28 mouse cellular contexts compared by ENCODE assay signal in the genomic region with DNA sequence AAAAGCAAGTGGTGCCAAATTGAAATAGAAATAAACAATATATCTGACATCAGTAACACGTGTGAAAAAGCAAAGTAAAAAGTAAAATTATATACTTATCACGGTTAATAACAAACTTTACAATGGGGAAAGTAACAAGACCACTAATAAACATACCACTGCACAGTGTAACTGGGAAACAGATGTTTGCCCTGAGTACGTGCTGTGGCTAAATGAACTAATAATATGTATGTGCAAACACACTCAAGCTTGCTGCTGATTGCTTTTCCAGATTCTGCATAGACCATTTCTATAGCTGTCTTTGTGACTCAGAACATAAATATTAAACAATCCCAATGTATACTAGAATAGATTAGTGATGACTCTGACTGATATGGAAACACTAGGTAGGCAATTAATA.
A peak's percentile ranks its signal among the peaks of the same experiment; 100 is the strongest.
DNase-seq lines count a peak whose midpoint lies in the region; ATAC-seq lines count a peak whose summit lies in the region.
"Had no signal": no experiment of that assay in that cellular context is flagged by ENCODE, and none has a peak within 500 bp of the region (broad histone marks: within the 10 kb centered on the region; RNA-seq: fewer than 3 reads in every experiment).

No protein-coding gene starts in this region.

- ATAC-seq in embryonic facial prominence, embryonic 13.5 days (ENCODE audit: insufficient number of reproducible peaks, insufficient read depth, low FRiP score, low TSS enrichment, low read depth), result no peak
- 0 out of 2 replicates have a peak, but pooled peaks have one; percentile 47 for ATAC-seq in embryonic facial prominence, embryonic 14.5 days (ENCODE audit: low read depth)
- peak; percentile 61; the same call in 1 of the 2 replicates for ATAC-seq in limb, embryonic 13.5 days (ENCODE audit: low FRiP score, low read depth)
- ATAC-seq: activated CD4-positive, CD25-positive, alpha-beta regulatory T cell, adult 4 months; CD4-positive, CD25-positive, alpha-beta regulatory T cell, adult 4 months; forebrain, embryonic 15.5 days; forebrain, postnatal 0 days; Patski had no signal

- H3K9me3 ChIP-seq in embryonic facial prominence, embryonic 13.5 days, result 0 out of 2 replicates have a peak, but pooled peaks cover 2% of the 10 kb centered on the region
- no peaks in the 10 kb centered on the region for H3K9me3 ChIP-seq in embryonic facial prominence, embryonic 10.5 days
- no peaks in the 10 kb centered on the region for H3K9me3 ChIP-seq in embryonic facial prominence, embryonic 14.5 days (ENCODE audit: control insufficient read depth, low read length)
- no peaks in the 10 kb centered on the region for H3K9me3 ChIP-seq in limb, embryonic 13.5 days
- H3K9me3 ChIP-seq in heart, embryonic 10.5 days, result no peaks in the 10 kb centered on the region
- H3K9me3 ChIP-seq: embryonic facial prominence, embryonic 12.5 days; forebrain, embryonic 10.5 days; forebrain, embryonic 12.5 days; forebrain, embryonic 15.5 days; G1E had no signal

- H3K9ac ChIP-seq in embryonic facial prominence, embryonic 13.5 days, result no peak overlapping the region
- no peak overlapping the region for H3K9ac ChIP-seq in embryonic facial prominence, embryonic 14.5 days (ENCODE audit: low read depth, low read length)
- H3K9ac ChIP-seq in limb, embryonic 13.5 days, result no peak overlapping the region
- H3K9ac ChIP-seq: embryonic facial prominence, embryonic 12.5 days; forebrain, embryonic 12.5 days; forebrain, embryonic 15.5 days; forebrain, postnatal 0 days had no signal

- no peaks in the 10 kb centered on the region for H3K27me3 ChIP-seq in embryonic facial prominence, embryonic 13.5 days
- no peaks in the 10 kb centered on the region for H3K27me3 ChIP-seq in embryonic facial prominence, embryonic 10.5 days (replicated peaks; ENCODE audit: low read depth, poor library complexity, severe bottlenecking)
- no peaks in the 10 kb centered on the region for H3K27me3 ChIP-seq in embryonic facial prominence, embryonic 14.5 days (replicated peaks; ENCODE audit: control insufficient read depth, insufficient read depth, low read length)
- H3K27me3 ChIP-seq in limb, embryonic 13.5 days, result no peaks in the 10 kb centered on the region
- H3K27me3 ChIP-seq in heart, embryonic 10.5 days (ENCODE audit: insufficient read depth, poor library complexity, severe bottlenecking), result no peaks in the 10 kb centered on the region
- H3K27me3 ChIP-seq: CH12.LX; embryonic facial prominence, embryonic 12.5 days; forebrain, embryonic 12.5 days; forebrain, embryonic 15.5 days; Patski had no signal

- H3K4me2 ChIP-seq in embryonic facial prominence, embryonic 13.5 days, result no peak overlapping the region
- H3K4me2 ChIP-seq in embryonic facial prominence, embryonic 14.5 days (ENCODE audit: low read depth, low read length), result no peak overlapping the region
- H3K4me2 ChIP-seq in limb, embryonic 13.5 days (replicated peaks), result no peak overlapping the region
- H3K4me2 ChIP-seq: embryonic facial prominence, embryonic 12.5 days; forebrain, embryonic 12.5 days; forebrain, embryonic 15.5 days had no signal

- H3K4me1 ChIP-seq in embryonic facial prominence, embryonic 13.5 days, result peaks cover 7% of the 10 kb centered on the region
- peaks cover 2% of the 10 kb centered on the region; the same call in 1 of the 2 replicates for H3K4me1 ChIP-seq in embryonic facial prominence, embryonic 10.5 days
- H3K4me1 ChIP-seq in embryonic facial prominence, embryonic 14.5 days (ENCODE audit: control insufficient read depth, insufficient read depth, low read length), result peaks cover 8% of the 10 kb centered on the region; the same call in 1 of the 2 replicates
- H3K4me1 ChIP-seq in limb, embryonic 13.5 days, result peaks cover 6% of the 10 kb centered on the region
- H3K4me1 ChIP-seq in heart, embryonic 10.5 days, result no peaks in the 10 kb centered on the region
- H3K4me1 ChIP-seq: forebrain, embryonic 10.5 days; forebrain, embryonic 12.5 days; forebrain, embryonic 15.5 days had no signal

- WGBS in embryonic facial prominence, embryonic 13.5 days, result 35% methylated on average over 3 of the region's 3 CpGs
- WGBS in embryonic facial prominence, embryonic 10.5 days, result 62% methylated on average over 3 of the region's 3 CpGs
- WGBS in embryonic facial prominence, embryonic 14.5 days, result 47% methylated on average over 3 of the region's 3 CpGs
- WGBS in limb, embryonic 13.5 days, result 21% methylated on average over 3 of the region's 3 CpGs
- 76% methylated on average over 3 of the region's 3 CpGs for WGBS in heart, embryonic 10.5 days

- peak overlapping the region; percentile 39; the same call in 1 of the 2 replicates for H3K27ac ChIP-seq in embryonic facial prominence, embryonic 13.5 days
- no peak overlapping the region for H3K27ac ChIP-seq in embryonic facial prominence, embryonic 10.5 days (replicated peaks)
- H3K27ac ChIP-seq in embryonic facial prominence, embryonic 14.5 days (replicated peaks; ENCODE audit: low read depth, low read length), result no peak overlapping the region; the same call in 1 of the 2 replicates
- no peak overlapping the region for H3K27ac ChIP-seq in limb, embryonic 13.5 days
- no peak overlapping the region for H3K27ac ChIP-seq in heart, embryonic 10.5 days
- H3K27ac ChIP-seq: embryonic facial prominence, embryonic 12.5 days; forebrain, embryonic 10.5 days; forebrain, embryonic 12.5 days; forebrain, embryonic 15.5 days had no signal

- H3K36me3 ChIP-seq in embryonic facial prominence, embryonic 13.5 days, result no peaks in the 10 kb centered on the region
- H3K36me3 ChIP-seq in embryonic facial prominence, embryonic 10.5 days (replicated peaks), result no peaks in the 10 kb centered on the region
- H3K36me3 ChIP-seq in embryonic facial prominence, embryonic 14.5 days (ENCODE audit: control insufficient read depth, insufficient read depth, low read length), result no peaks in the 10 kb centered on the region
- no peaks in the 10 kb centered on the region for H3K36me3 ChIP-seq in limb, embryonic 13.5 days
- no peaks in the 10 kb centered on the region for H3K36me3 ChIP-seq in heart, embryonic 10.5 days
- H3K36me3 ChIP-seq: embryonic facial prominence, embryonic 12.5 days; forebrain, embryonic 10.5 days; forebrain, embryonic 12.5 days; forebrain, embryonic 15.5 days; G1E had no signal

- DNase-seq in embryonic facial prominence, embryonic 10.5 days (ENCODE audit: low spot score), result no peak
- peak; percentile 58 for DNase-seq in embryonic facial prominence, embryonic 14.5 days (ENCODE audit: low spot score)
- DNase-seq in forelimb bud, embryonic 11.5 days (ENCODE audit: low read depth, low spot score), result peak; percentile 50
- no peak for DNase-seq in lung, postnatal 14 days
- DNase-seq in heart, embryonic 10.5 days (ENCODE audit: low spot score), result no peak
- DNase-seq in cerebellum, postnatal 14 days, result no peak
- DNase-seq: adrenal gland, adult 8-10 months; adrenal gland, postnatal 14 days; adrenal gland, postnatal 36 days; B cell, adult 2 months; cerebellum, adult 11-12 months; cerebellum, adult 2 months; cerebellum, adult 9-10 months; cerebellum, postnatal 10 days; cerebellum, postnatal 36 days; forebrain, postnatal 0 days had no signal

- H3K4me3 ChIP-seq in embryonic facial prominence, embryonic 13.5 days, result no peak overlapping the region
- H3K4me3 ChIP-seq in embryonic facial prominence, embryonic 10.5 days, result no peak overlapping the region
- no peak overlapping the region for H3K4me3 ChIP-seq in embryonic facial prominence, embryonic 14.5 days (ENCODE audit: low read depth, low read length)
- no peak overlapping the region for H3K4me3 ChIP-seq in limb, embryonic 13.5 days
- no peak overlapping the region for H3K4me3 ChIP-seq in heart, embryonic 10.5 days
- H3K4me3 ChIP-seq: embryonic facial prominence, embryonic 12.5 days; erythroblast, embryonic 14.5 days; forebrain, embryonic 10.5 days; forebrain, embryonic 12.5 days; forebrain, embryonic 15.5 days had no signal

Comparison
In these comparisons a context has a peak if more than half of its experiments do, and no peak if none do; other contexts are left out.
1. DNase-seq: peak in embryonic facial prominence, embryonic 14.5 days (single experiment) and forelimb bud, embryonic 11.5 days (single experiment); none in embryonic facial prominence, embryonic 10.5 days (single experiment), lung, postnatal 14 days (single experiment), heart, embryonic 10.5 days (single experiment) and cerebellum, postnatal 14 days (0 of 2).